Mouse (Mus musculus) ES-E14 (cell line): Measurements from ENCODE around the gene Cplx3.

ENCODE experiments used
- MAFK ChIP-seq: IDR thresholded peaks from 2 replicates; pipeline ENCODE4 v1.6.1; 2014; ENCODE audit warnings: mild to moderate bottlenecking, low read depth, low read length, inconsistent platforms; ENCODE audit not compliant: insufficient read depth
- ZC3H11A ChIP-seq: IDR thresholded peaks from 2 replicates; pipeline ENCODE4 v1.6.1; 2012; ENCODE audit warnings: low read depth, mild to moderate bottlenecking, inconsistent platforms, low read length, borderline replicate concordance

GRCm38 (mm10) chr9:57652855-57653254 is 46.8 kb upstream of the Cplx3 start:
- no peak for TF ChIP-seq MAFK
- no peak for TF ChIP-seq ZC3H11A
